Mouse (Mus musculus) heart, postnatal 0 days (tissue): ENCODE results near the gene Plekha5. TPM values are rescaled to one million over a fixed set of nuclear protein-coding genes. Genes with fewer than 3 reads are reported as not detected.
"Not testable (repeated sequence)": the region's sequence is repeated elsewhere in the genome, so short reads cannot be mapped to it uniquely, and the experiment has no call there.

ENCODE experiments used
- ATAC-seq: fragments of 200-750 bp; cut with Nextera tagmentation; 2 replicates; pipeline ENCODE4 v1.8.0; 2017; ENCODE audit warnings: low read depth, moderate number of reproducible peaks, moderate library complexity; ENCODE audit not compliant: insufficient read depth
- DNase-seq: peaks from one replicate; pipeline ENCODE4 v3.0.0-alpha.2; 2016; ENCODE audit warnings: low spot score
- H3K27ac ChIP-seq: fragments of 300-500 bp; sonication (generic); 2 replicates; pipeline ENCODE4 v1.5.1; 2014; ENCODE audit warnings: low read depth, mild to moderate bottlenecking
- H3K27me3 ChIP-seq: fragments of 300-500 bp; sonication (generic); 2 replicates; pipeline ENCODE4 v1.6.1; 2014; ENCODE audit warnings: low read length, mixed read lengths; ENCODE audit not compliant: control insufficient read depth, insufficient read depth
- H3K36me3 ChIP-seq: fragments of 300-500 bp; sonication (generic); replicated peaks from 2 replicates; pipeline ENCODE4 v1.6.1; 2014; ENCODE audit warnings: low read length, mixed read lengths; ENCODE audit not compliant: control insufficient read depth, insufficient read depth
- H3K4me1 ChIP-seq: fragments of 300-500 bp; sonication (generic); 2 replicates; pipeline ENCODE4 v1.6.1; 2014; ENCODE audit warnings: antibody characterized with exemption; ENCODE audit not compliant: control insufficient read depth, insufficient read depth
- H3K4me2 ChIP-seq: fragments of 300-500 bp; sonication (generic); 2 replicates; pipeline ENCODE4 v1.6.1; 2014; ENCODE audit warnings: low read depth, mild to moderate bottlenecking, low read length, moderate library complexity
- H3K4me3 ChIP-seq: fragments of 300-500 bp; sonication (generic); 2 replicates; pipeline ENCODE4 v1.5.1; 2014; ENCODE audit warnings: low read depth, low read length
- H3K9ac ChIP-seq: fragments of 300-500 bp; sonication (generic); replicated peaks from 2 replicates; pipeline ENCODE4 v1.6.1; 2014; ENCODE audit warnings: low read depth, low read length, mixed read lengths
- H3K9me3 ChIP-seq: fragments of 300-500 bp; sonication (generic); replicated peaks from 2 replicates; pipeline ENCODE4 v1.6.1; 2016; ENCODE audit warnings: low read length; ENCODE audit not compliant: control insufficient read depth
- CTCF ChIP-seq: IDR thresholded peaks from 2 replicates; pipeline ENCODE4 v1.5.1; 2016; ENCODE audit warnings: antibody characterized with exemption, control low read depth, low read depth
- EP300 ChIP-seq: IDR thresholded peaks from 2 replicates; pipeline ENCODE4 v1.6.1; 2016; ENCODE audit warnings: antibody characterized with exemption, low read depth
- WGBS: fragments of 180-500 bp; shearing (Covaris S2); extraction: QIAGEN DNeasy Blood & Tissue Kit; methylation state at CpG from one replicate; pipeline ENCODE4 v1.1.7; 2014; 5-methylcytosine and 5-hydroxymethylcytosine counted together
- polyA plus RNA-seq: library from polyadenylated mRNA; unstranded; fragments of >200 nt; fragmentation: Nextera tagmentation; extraction: Ambion mirVana; gene quantifications from 2 replicates; pipeline ENCODE4 v1.2.1, GENCODE M21; 2015
- total RNA-seq: library from RNA; depleted of rRNA; stranded (reverse); fragments of >200 nt; gene quantifications from 2 replicates; pipeline ENCODE4 v1.2.3, GENCODE M21; 2014; ENCODE audit warnings: low replicate concordance

The Plekha5 gene
- total and polyA plus RNA-seq, 2 experiments from 2014 or later: 15.4 to 34.0 TPM

DNA sequence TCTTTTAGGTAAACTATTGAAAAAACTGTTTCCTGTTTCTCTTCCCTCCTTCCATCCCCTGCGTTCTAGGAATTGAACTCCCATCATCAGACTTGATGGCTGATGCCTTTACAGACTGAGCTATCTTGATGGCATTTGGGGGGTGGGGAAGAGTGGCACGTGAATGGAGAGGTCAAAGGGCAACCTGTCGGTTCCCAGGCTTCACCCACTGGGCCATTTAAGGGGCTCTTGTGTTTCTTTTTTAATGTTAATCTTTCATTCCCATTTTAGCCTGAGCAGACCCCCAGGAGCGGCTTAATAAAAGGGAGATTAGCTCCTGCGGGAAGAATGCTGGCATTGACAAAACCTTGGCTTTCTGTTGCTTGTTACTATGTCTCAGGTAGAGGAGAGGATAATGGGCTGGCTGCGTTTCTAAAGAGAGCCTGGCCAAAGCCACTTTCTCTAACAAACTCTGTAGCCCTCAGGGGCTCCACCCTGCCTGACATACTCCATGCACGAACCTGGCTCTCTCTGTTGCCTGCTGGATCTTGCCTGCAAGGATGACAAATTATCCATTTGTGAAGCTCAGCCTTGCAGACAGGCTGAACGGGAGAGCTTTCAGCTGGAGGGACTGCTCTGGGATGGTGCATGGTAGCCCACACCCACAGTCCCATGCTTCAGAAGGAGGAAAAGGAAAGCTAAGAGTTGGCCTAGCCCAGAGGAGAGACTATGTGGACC lies 179.5 kb downstream of the Plekha5 start:
- Histone ChIP-seq H3K9me3 (no peaks in the 10 kb centered on the region), H3K36me3 (no peaks in the 10 kb centered on the region), H3K9ac (no peak overlapping the region), H3K4me3 (no peak overlapping the region), H3K4me2 (no peak overlapping the region), H3K27ac (no peak overlapping the region), H3K4me1 (no peaks in the 10 kb centered on the region), H3K27me3 (no peaks in the 10 kb centered on the region)
- WGBS: 31% methylated on average over 8 of the region's 8 CpGs
- DNase-seq (no peak), ATAC-seq (no peak)
- TF ChIP-seq CTCF: no peak
- TF ChIP-seq EP300: no peak

DNA sequence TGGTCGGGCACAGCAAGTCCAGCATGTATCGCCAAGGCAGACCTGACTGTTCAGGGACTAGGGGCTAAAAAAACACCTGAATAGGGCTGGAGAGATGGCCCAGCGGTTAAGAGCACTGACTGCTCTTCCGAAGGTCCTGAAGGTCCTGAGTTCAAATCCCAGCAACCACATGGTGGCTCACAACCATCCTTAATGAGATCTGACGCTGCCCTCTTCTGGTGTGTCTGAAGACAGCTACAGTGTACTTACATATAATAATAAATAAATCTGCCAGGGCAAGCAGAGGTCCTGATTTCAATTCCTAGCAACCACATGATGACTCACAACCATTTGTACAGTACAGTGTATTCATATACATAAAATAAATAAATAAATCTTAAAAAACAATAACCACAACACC lies 181.3 kb downstream of the Plekha5 start:
- H3K27me3 ChIP-seq, DNase-seq, H3K27ac ChIP-seq, H3K36me3 ChIP-seq, H3K4me1 ChIP-seq, ATAC-seq, H3K9ac ChIP-seq, H3K4me2 ChIP-seq, H3K4me3 ChIP-seq, H3K9me3 ChIP-seq: not testable (repeated sequence)
- 92% methylated on average over 5 of the region's 5 CpGs for WGBS

- Histone ChIP-seq H3K4me3 (no peak overlapping the region), H3K4me2 (no peak overlapping the region), H3K27ac (no peak overlapping the region), H3K36me3 (no peaks in the 10 kb centered on the region), H3K27me3 (no peaks in the 10 kb centered on the region), H3K9me3 (no peaks in the 10 kb centered on the region), H3K4me1 (no peaks in the 10 kb centered on the region), H3K9ac (no peak overlapping the region)
- WGBS: 66% methylated on average over 3 of the region's 3 CpGs
- DNase-seq (no peak), ATAC-seq (no peak)
- no peak for TF ChIP-seq CTCF
These were observed 181.9 kb downstream of the Plekha5 start for GRCm38 (mm10) chr6:140605732-140606131.

DNA sequence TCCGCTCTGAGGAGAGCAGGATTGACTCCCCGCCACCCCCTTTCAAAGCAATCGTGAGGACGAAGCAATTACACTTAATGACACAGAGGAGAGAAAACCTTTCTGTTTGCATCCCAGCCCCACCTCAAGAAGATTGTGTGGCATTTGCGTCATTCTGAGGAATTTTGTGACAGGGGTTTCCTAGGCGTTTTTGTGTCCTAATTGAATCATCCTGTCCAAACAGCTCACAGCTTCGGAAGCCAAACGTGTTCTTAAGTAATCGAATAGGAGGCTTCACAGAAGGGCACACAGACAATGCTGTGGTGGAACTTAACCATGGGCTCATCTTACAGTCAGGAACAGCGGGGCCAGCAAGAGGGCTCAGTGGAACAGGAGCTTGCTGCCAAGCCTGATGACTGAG lies 182.7 kb downstream of the Plekha5 start:
- ATAC-seq: no peak
- WGBS: 80% methylated on average over 10 of the region's 10 CpGs
- TF ChIP-seq CTCF (no peak), EP300 (no peak)

DNA sequence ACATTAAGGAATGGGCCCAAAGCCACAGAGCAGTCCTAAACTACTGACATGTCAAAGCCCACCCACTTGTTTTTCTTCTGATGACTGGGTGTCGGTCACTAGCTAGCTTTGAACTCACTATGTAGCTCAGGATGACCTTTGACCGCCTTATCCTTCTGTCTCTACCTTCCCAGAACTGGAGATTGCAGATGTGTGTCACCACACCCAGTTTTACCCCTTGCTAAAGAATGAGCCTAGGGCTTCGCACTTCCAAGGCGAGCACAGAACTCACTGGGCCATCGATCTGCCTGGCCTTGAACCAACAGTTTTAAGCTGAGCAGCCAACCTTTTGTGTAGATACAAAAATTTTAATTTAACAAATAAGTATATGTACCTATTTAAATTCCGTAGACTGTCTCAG lies 184.8 kb downstream of the Plekha5 start:
- Histone ChIP-seq H3K9me3 (no peaks in the 10 kb centered on the region), H3K9ac (no peak overlapping the region)
- WGBS: 93% methylated on average over 6 of the region's 6 CpGs

More for the DNA sequence above, 182.7 kb downstream of the Plekha5 start:
- H3K9me3 ChIP-seq: no peaks in the 10 kb centered on the region
- no peaks in the 10 kb centered on the region for H3K27me3 ChIP-seq
- H3K9ac ChIP-seq: no peak overlapping the region
- no peak overlapping the region for H3K27ac ChIP-seq
- H3K36me3 ChIP-seq: no peaks in the 10 kb centered on the region
- 0 out of 2 replicates have a peak, but pooled peaks cover 1% of the 10 kb centered on the region for H3K4me1 ChIP-seq
- H3K4me3 ChIP-seq: no peak overlapping the region
- DNase-seq: no peak
- no peak overlapping the region for H3K4me2 ChIP-seq

DNA sequence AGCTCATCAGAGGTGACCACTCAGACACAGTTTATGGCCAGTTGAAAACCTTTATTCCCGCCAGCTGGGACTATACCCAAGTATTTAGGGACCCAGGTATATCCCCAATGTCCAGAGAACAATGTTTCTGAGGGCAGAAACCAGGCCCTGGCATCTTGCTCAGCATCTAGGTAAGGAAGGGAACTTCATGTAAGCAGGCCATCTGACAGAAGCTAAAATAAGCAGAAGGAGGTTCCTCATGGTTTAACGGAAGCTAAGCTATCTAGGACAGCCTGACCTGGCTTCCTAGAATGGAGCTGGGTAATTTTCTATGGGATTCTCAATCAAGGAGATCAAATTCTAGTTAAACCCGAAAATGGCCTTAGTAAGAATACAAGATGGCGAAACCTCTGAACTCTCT lies 185.7 kb downstream of the Plekha5 start:
- TF ChIP-seq EP300: no peak
- TF ChIP-seq CTCF: no peak
- Histone ChIP-seq H3K27ac (no peak overlapping the region), H3K36me3 (no peaks in the 10 kb centered on the region), H3K27me3 (no peaks in the 10 kb centered on the region), H3K4me2 (no peak overlapping the region), H3K4me1 (0 out of 2 replicates have a peak, but pooled peaks cover 10% of the 10 kb centered on the region), H3K9ac (no peak overlapping the region), H3K9me3 (no peaks in the 10 kb centered on the region), H3K4me3 (no peak overlapping the region)
- 81% methylated on average over 4 of the region's 4 CpGs for WGBS
- ATAC-seq: no peak
- no peak for DNase-seq

More for the DNA sequence above, 184.8 kb downstream of the Plekha5 start:
- no peaks in the 10 kb centered on the region for H3K27me3 ChIP-seq
- DNase-seq (no peak), ATAC-seq (no peak)
- no peak overlapping the region for H3K4me2 ChIP-seq
- H3K4me1 ChIP-seq: 0 out of 2 replicates have a peak, but pooled peaks cover 10% of the 10 kb centered on the region
- TF ChIP-seq CTCF (no peak), EP300 (no peak)
- H3K27ac ChIP-seq: no peak overlapping the region
- H3K36me3 ChIP-seq: no peaks in the 10 kb centered on the region
- H3K4me3 ChIP-seq: no peak overlapping the region
